Mouse (Mus musculus) forebrain, postnatal 0 days (tissue): Measurements from ENCODE around the gene Cacng6. TPM values are rescaled to one million over a fixed set of nuclear protein-coding genes. Genes with fewer than 3 reads are reported as not detected.

Source experiments
- ATAC-seq: fragments of 200-750 bp; cut with Nextera tagmentation; 2 replicates; pipeline ENCODE4 v1.8.0; 2017; ENCODE audit warnings: mild to moderate bottlenecking, moderate library complexity
- DNase-seq: peaks from one replicate; pipeline ENCODE4 v3.0.0-alpha.2; 2015
- H3K27ac ChIP-seq: fragments of 300-500 bp; sonication (generic); 2 replicates; pipeline ENCODE4 v1.5.1; 2014; ENCODE audit warnings: low read depth, mild to moderate bottlenecking, antibody characterized with exemption, low read length, moderate library complexity, mixed read lengths
- H3K27me3 ChIP-seq: fragments of 300-500 bp; sonication (generic); 2 replicates; pipeline ENCODE4 v1.6.1; 2014; ENCODE audit warnings: mild to moderate bottlenecking, low read length, mixed read lengths; ENCODE audit not compliant: insufficient read depth
- H3K36me3 ChIP-seq: fragments of 300-500 bp; sonication (generic); 2 replicates; pipeline ENCODE4 v1.6.1; 2014; ENCODE audit warnings: mild to moderate bottlenecking, moderate library complexity; ENCODE audit not compliant: insufficient read depth
- H3K4me1 ChIP-seq: fragments of 300-500 bp; sonication (generic); 2 replicates; pipeline ENCODE4 v1.6.1; 2014; ENCODE audit warnings: antibody characterized with exemption; ENCODE audit not compliant: insufficient read depth
- H3K4me2 ChIP-seq: fragments of 300-500 bp; sonication (generic); 2 replicates; pipeline ENCODE4 v1.6.1; 2014; ENCODE audit warnings: low read depth, mild to moderate bottlenecking, moderate library complexity
- H3K4me3 ChIP-seq: fragments of 300-500 bp; sonication (generic); 2 replicates; pipeline ENCODE4 v1.5.1; 2014; ENCODE audit warnings: low read depth, low read length, mixed read lengths
- H3K9ac ChIP-seq: fragments of 300-500 bp; sonication (generic); 2 replicates; pipeline ENCODE4 v1.6.1; 2014; ENCODE audit warnings: mild to moderate bottlenecking
- H3K9me3 ChIP-seq: fragments of 300-500 bp; sonication (generic); 2 replicates; pipeline ENCODE4 v1.6.1; 2016; ENCODE audit warnings: low read length
- CTCF ChIP-seq: sonication (generic); IDR thresholded peaks from 2 replicates; pipeline ENCODE4 v1.5.1; 2016; ENCODE audit warnings: antibody characterized with exemption, control low read depth, low read depth
- WGBS: fragments of 180-500 bp; shearing (Covaris S2); extraction: QIAGEN DNeasy Blood & Tissue Kit; methylation state at CpG from one replicate; pipeline ENCODE4 v1.1.7; 2014; 5-methylcytosine and 5-hydroxymethylcytosine counted together
- polyA plus RNA-seq: library from polyadenylated mRNA; unstranded; fragments of >200 nt; fragmentation: Nextera tagmentation; extraction: Ambion mirVana; gene quantifications from 2 replicates; pipeline ENCODE4 v1.2.1, GENCODE M21; 2015
- total RNA-seq: library from RNA; depleted of rRNA; stranded (reverse); fragments of >200 nt; gene quantifications from 2 replicates; pipeline ENCODE4 v1.2.3, GENCODE M21; 2014

The Cacng6 gene
- total and polyA plus RNA-seq, 2 experiments from 2014 or later, result 0.35 to 0.38 TPM

- H3K27me3 ChIP-seq, result no peaks in the 10 kb centered on the region
- no peak overlapping the region for H3K4me3 ChIP-seq
- no peak for ATAC-seq
- 28% methylated on average over 5 of the region's 5 CpGs for WGBS
- no peak overlapping the region for H3K4me2 ChIP-seq
- TF ChIP-seq CTCF, result no peak
- no peaks in the 10 kb centered on the region for H3K9me3 ChIP-seq
- no peak overlapping the region for H3K27ac ChIP-seq
- no peak overlapping the region for H3K9ac ChIP-seq
- DNase-seq, result no peak
- H3K4me1 ChIP-seq, result no peaks in the 10 kb centered on the region
- no peaks in the 10 kb centered on the region for H3K36me3 ChIP-seq
Measured at GRCm38 (mm10) chr7:3437941-3438340, 13.9 kb downstream of the Cacng6 start.

DNA sequence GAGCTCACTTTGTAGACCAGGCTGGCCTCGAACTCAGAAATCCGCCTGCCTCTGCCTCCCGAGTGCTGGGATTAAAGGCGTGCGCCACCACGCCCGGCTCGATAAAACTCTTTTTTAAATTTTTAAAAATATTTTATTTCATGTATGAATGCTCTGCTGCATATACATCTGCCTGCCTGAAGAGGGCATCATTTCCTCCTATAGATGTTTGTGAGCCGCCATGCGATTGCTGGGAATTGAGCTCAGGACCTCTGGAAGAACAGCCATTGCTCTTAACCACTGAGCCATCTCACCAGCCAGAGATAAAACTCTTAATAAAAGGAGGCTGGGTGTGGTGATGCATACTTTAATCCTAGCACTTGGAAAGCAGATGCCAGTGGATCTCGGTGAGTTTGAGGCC is 16.0 kb downstream of the Cacng6 start:
- WGBS, result 88% methylated on average over 10 of the region's 11 CpGs
- Histone ChIP-seq H3K9me3 (no peaks in the 10 kb centered on the region), H3K4me1 (no peaks in the 10 kb centered on the region), H3K9ac (no peak overlapping the region), H3K4me2 (no peak overlapping the region), H3K36me3 (no peaks in the 10 kb centered on the region), H3K27ac (no peak overlapping the region), H3K27me3 (no peaks in the 10 kb centered on the region), H3K4me3 (no peak overlapping the region)
- no peak for TF ChIP-seq CTCF
- no peak for DNase-seq
- no peak for ATAC-seq

- WGBS, result 49% methylated on average over 8 of the region's 8 CpGs
- no peaks in the 10 kb centered on the region for H3K36me3 ChIP-seq
- H3K4me2 ChIP-seq, result no peak overlapping the region
- DNase-seq, result no peak
- no peak for ATAC-seq
- no peaks in the 10 kb centered on the region for H3K9me3 ChIP-seq
- no peaks in the 10 kb centered on the region for H3K4me1 ChIP-seq
- no peaks in the 10 kb centered on the region for H3K27me3 ChIP-seq
- TF ChIP-seq CTCF, result no peak
- no peak overlapping the region for H3K27ac ChIP-seq
- H3K9ac ChIP-seq, result no peak overlapping the region
- H3K4me3 ChIP-seq, result no peak overlapping the region
Measured at GRCm38 (mm10) chr7:3440526-3440925, 16.5 kb downstream of the Cacng6 start.

DNA sequence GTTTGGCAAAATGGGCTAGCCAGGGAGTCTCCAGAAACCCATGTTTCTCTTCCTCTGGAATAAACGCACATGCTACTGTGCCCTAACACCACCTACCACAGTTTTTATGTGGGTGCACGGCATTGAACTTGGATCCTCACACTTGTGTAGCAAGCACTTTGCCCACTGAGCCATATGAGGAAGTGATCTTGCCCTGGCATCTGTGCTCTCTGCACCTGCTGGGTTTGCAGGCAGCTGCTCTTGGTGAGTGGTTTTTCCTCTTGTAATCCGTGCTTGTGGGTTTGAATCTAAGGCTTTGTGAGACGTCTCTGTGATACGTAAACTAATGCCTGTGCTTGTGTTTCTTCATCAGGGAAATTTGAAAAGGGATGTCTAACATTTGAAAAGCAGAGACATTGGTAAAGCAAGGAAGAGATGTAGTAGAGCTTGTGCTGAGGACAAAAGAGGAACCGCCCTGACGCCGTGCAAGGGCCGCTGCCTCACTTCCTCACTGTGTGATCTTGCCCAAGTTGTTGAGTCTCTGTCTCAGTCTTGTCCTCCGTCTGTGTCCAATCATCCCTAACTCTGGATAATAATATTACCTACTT is 18.6 kb downstream of the Cacng6 start:
- no peaks in the 10 kb centered on the region for H3K27me3 ChIP-seq
- no peak overlapping the region for H3K4me3 ChIP-seq
- no peak overlapping the region for H3K9ac ChIP-seq
- H3K27ac ChIP-seq, result no peak overlapping the region
- 84% methylated on average over 10 of the region's 10 CpGs for WGBS
- no peak for TF ChIP-seq CTCF
- DNase-seq (no peak), ATAC-seq (no peak)
- no peaks in the 10 kb centered on the region for H3K4me1 ChIP-seq
- H3K36me3 ChIP-seq, result no peaks in the 10 kb centered on the region
- H3K9me3 ChIP-seq, result no peaks in the 10 kb centered on the region
- no peak overlapping the region for H3K4me2 ChIP-seq

DNA sequence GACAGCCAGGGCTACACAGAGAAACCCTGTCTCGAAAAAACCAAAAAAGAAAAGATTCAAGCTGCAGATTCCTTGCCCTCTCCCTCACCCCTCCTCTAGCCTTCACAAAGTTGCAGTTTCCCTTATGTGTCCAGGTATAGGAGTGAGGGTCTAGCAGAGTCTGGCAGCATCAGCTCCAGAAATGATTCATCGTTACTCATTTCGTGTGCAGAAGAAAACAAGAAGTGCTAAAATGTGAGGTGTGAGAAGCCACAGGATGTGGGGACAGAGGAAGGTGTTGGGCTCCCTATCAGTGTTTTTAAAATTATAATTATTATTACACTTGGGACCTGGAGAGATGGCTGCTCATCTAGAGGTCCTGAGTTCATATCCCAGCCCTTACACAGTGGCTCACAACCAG is 20.7 kb downstream of the Cacng6 start:
- 79% methylated on average over 3 of the region's 3 CpGs for WGBS
- no peak for ATAC-seq
- TF ChIP-seq CTCF, result no peak

DNA sequence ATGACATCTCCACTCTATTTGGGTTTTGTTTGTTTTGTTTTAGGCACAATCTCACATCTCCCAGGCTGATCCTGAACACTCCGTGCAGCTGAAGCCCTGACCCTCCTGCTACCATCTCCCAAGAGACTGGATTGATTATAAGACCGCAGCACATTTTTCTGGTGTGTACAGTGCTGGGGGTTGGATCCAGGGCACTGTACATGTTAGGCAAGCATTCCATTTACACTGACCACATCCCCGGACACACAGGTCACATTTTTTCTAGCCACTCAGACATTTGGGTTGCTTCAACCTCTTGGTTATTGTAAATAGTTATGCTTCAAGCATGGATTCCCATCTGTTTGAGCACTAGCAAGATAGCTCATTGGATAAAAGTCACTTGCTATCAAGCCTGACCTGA is 22.6 kb downstream of the Cacng6 start:
- TF ChIP-seq CTCF, result no peak

More for the DNA sequence above, 20.7 kb downstream of the Cacng6 start:
- H3K27ac ChIP-seq, result no peak overlapping the region
- H3K9ac ChIP-seq, result no peak overlapping the region
- no peaks in the 10 kb centered on the region for H3K9me3 ChIP-seq
- no peak overlapping the region for H3K4me2 ChIP-seq
- H3K36me3 ChIP-seq, result no peaks in the 10 kb centered on the region
- H3K4me1 ChIP-seq, result no peaks in the 10 kb centered on the region
- no peak for DNase-seq
- no peaks in the 10 kb centered on the region for H3K27me3 ChIP-seq
- H3K4me3 ChIP-seq, result no peak overlapping the region

GRCm38 (mm10) chr7:3447026-3447425 is 23.0 kb downstream of the Cacng6 start:
- Histone ChIP-seq H3K9ac (no peak overlapping the region), H3K4me1 (no peaks in the 10 kb centered on the region), H3K27me3 (no peaks in the 10 kb centered on the region), H3K36me3 (no peaks in the 10 kb centered on the region), H3K4me3 (no peak overlapping the region), H3K9me3 (no peaks in the 10 kb centered on the region), H3K4me2 (no peak overlapping the region), H3K27ac (no peak overlapping the region)
- DNase-seq (no peak), ATAC-seq (no peak)
- WGBS, result 77% methylated on average over 4 of the region's 4 CpGs
- TF ChIP-seq CTCF, result no peak

More for the DNA sequence above, 22.6 kb downstream of the Cacng6 start:
- Histone ChIP-seq H3K4me2 (no peak overlapping the region), H3K36me3 (no peaks in the 10 kb centered on the region), H3K9me3 (no peaks in the 10 kb centered on the region), H3K9ac (no peak overlapping the region), H3K27me3 (no peaks in the 10 kb centered on the region), H3K4me3 (no peak overlapping the region), H3K27ac (no peak overlapping the region), H3K4me1 (no peaks in the 10 kb centered on the region)
- ATAC-seq (no peak), DNase-seq (no peak)
- 85% methylated on average over 3 of the region's 3 CpGs for WGBS
